Mouse (Mus musculus): ENCODE measurements around the gene Ube2z. TPM values are rescaled to one million over a fixed set of nuclear protein-coding genes. Genes with fewer than 3 reads are reported as not detected.
"Not testable (repeated sequence)": the region's sequence is repeated elsewhere in the genome, so short reads cannot be mapped to it uniquely, and the experiment has no call there.

Gene Ube2z
- 11.8 and 15.7 TPM in 2 replicates for polyA plus RNA-seq (2012; rRNA removed)
- polyA plus RNA-seq (2014; fragmentation: Nextera tagmentation; extraction: Ambion mirVana), result 10.7 and 11.5 TPM in 2 replicates

DNA sequence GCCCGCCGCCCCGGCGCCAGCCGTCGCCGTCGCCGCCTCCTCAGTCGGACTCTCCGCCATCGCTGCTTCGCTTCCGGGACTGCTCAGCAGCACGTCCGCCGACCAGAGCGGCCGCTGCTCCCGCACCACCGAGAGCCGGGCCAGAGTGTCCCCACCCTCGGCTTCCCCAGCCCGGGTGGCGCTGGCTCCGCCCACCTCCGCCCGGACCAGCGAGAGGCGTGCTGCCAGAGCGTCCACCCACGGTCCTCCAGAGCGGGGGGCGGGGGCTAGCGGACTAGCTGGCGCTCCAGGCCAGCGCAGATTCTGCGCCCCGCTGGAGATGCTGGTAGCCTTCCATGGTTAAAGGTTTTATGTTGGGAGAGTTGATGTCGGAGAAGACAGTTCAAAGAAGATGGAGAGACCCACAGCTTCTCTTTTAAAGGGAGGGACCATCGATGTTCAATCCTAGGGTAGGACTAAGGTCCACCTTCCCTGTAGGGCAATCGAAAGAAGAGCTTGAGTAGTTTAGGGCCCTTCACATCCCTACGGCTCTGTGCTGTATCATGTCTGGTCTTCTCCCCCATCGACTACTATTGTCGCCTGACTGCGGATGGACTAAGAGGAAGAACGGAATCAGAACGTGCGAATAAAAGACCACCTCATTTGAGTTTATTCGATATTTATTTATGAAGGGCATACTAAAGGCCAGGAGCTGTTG lies at the start of gene Ube2z:
TSS of gene Ube2z (minus strand) at position 174 of the 697 bp plus-strand sequence.
- Histone ChIP-seq H3K36me3 (replicated peaks; ENCODE audit: control insufficient read depth, insufficient read depth, low read depth) (peaks cover 15% of the 10 kb centered on the region), H3K27ac (peak within 1 kb of the TSS; percentile 61), H3K4me1 (replicated peaks; ENCODE audit: control insufficient read depth in 2 of 2, insufficient read depth in 2 of 2, low read length in 1 of 2) (peaks cover 10 to 19% of the 10 kb centered on the region in 2 experiments), H3K9ac (replicated peaks) (peak within 1 kb of the TSS; percentile 91), H3K4me2 (ENCODE audit: low read depth) (peak within 1 kb of the TSS; percentile 64), H3K27me3 (ENCODE audit: control insufficient read depth, insufficient read depth, low read length) (no peaks in the 10 kb centered on the region), H3K9me3 (ENCODE audit: control insufficient read depth, low read length) (no peaks in the 10 kb centered on the region), H3K4me3 (ENCODE audit: insufficient read depth in 1 of 2, low read depth in 2 of 2, low read length in 2 of 2) (peak within 1 kb of the TSS; percentile 75 to 92)
- DNase-seq (ENCODE audit: low read depth in 3 of 3, low spot score in 3 of 3), result peak; percentile 88 to 90 (median 89)
- TF ChIP-seq EP300 (IDR thresholded peaks at IDR 0.05; ENCODE audit: low read depth) (no peak), CTCF (IDR thresholded peaks at IDR 0.05; ENCODE audit: low read depth) (no peak)
- WGBS (ENCODE audit: insufficient replicate concordance), result 5% methylated on average over 50 of the region's 50 CpGs
- peak; percentile 99 for ATAC-seq (ENCODE audit: insufficient read depth)

DNA sequence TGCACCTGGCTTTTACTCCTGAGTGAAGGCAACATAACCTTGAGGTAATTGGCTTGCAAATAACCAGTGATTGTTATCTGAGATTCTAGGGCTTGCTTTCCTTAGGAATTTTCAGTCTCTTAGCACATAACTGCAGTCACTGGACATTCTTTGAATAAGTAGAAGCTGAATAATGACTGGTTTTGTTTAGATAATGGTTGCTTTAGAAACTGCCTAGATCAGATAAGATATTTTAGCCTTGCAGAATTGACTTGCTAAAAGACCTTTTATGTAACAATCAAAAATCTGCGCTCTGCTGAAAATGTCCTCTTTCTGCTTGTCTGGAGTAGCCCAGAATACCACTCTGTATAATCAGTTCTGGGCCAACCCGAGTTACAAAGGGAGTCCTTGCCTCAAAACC lies 48.9 kb upstream of the Ube2z start:
- H3K9ac ChIP-seq (replicated peaks), result no peak overlapping the region
- H3K27ac ChIP-seq, result no peak overlapping the region
- no peaks in the 10 kb centered on the region for H3K9me3 ChIP-seq (ENCODE audit: control insufficient read depth, low read length)
- H3K4me1 ChIP-seq (replicated peaks; ENCODE audit: control insufficient read depth in 2 of 2, insufficient read depth in 2 of 2, low read length in 1 of 2), result no peaks in the 10 kb centered on the region
- ATAC-seq (ENCODE audit: insufficient read depth) (no peak), DNase-seq (ENCODE audit: low read depth in 3 of 3, low spot score in 3 of 3) (no peak)
- no peaks in the 10 kb centered on the region for H3K36me3 ChIP-seq (replicated peaks; ENCODE audit: control insufficient read depth, insufficient read depth, low read depth)
- TF ChIP-seq CTCF (IDR thresholded peaks at IDR 0.05; ENCODE audit: low read depth) (no peak), EP300 (IDR thresholded peaks at IDR 0.05; ENCODE audit: low read depth) (no peak)
- no peak overlapping the region for H3K4me2 ChIP-seq (ENCODE audit: low read depth)
- no peaks in the 10 kb centered on the region for H3K27me3 ChIP-seq (ENCODE audit: control insufficient read depth, insufficient read depth, low read length)
- 41% methylated on average over 2 of the region's 2 CpGs for WGBS (ENCODE audit: insufficient replicate concordance)
- H3K4me3 ChIP-seq (ENCODE audit: insufficient read depth in 1 of 2, low read depth in 2 of 2, low read length in 2 of 2), result no peak overlapping the region

- Histone ChIP-seq H3K36me3 (replicated peaks; ENCODE audit: control insufficient read depth, insufficient read depth, low read depth) (no peaks in the 10 kb centered on the region), H3K27ac (no peak within 1 kb of the TSS), H3K4me3 (ENCODE audit: insufficient read depth in 1 of 2, low read depth in 2 of 2, low read length in 2 of 2) (no peak within 1 kb of the TSS), H3K4me1 (replicated peaks; ENCODE audit: control insufficient read depth in 2 of 2, insufficient read depth in 2 of 2, low read length in 1 of 2) (no peaks in the 10 kb centered on the region), H3K9me3 (ENCODE audit: control insufficient read depth, low read length) (no peaks in the 10 kb centered on the region), H3K4me2 (ENCODE audit: low read depth) (no peak within 1 kb of the TSS), H3K27me3 (ENCODE audit: control insufficient read depth, insufficient read depth, low read length) (no peaks in the 10 kb centered on the region), H3K9ac (replicated peaks) (no peak within 1 kb of the TSS)
- 36% methylated on average over 14 of the region's 14 CpGs for WGBS (ENCODE audit: insufficient replicate concordance)
- no peak for DNase-seq (ENCODE audit: low read depth in 3 of 3, low spot score in 3 of 3)
- no peak for TF ChIP-seq CTCF (IDR thresholded peaks at IDR 0.05; ENCODE audit: low read depth)
- TF ChIP-seq EP300 (IDR thresholded peaks at IDR 0.05; ENCODE audit: low read depth), result no peak
- no peak for ATAC-seq (ENCODE audit: insufficient read depth)
These were observed 46.6 kb upstream of the Ube2z start, which contains the start of gene Calcoco2 for GRCm38 (mm10) chr11:96111751-96112150. Gene Calcoco2 (minus strand): TSS chr11:96111964.

- 40% methylated on average over 2 of the region's 2 CpGs for WGBS (ENCODE audit: insufficient replicate concordance)
- H3K4me3 ChIP-seq (ENCODE audit: insufficient read depth in 1 of 2, low read depth in 2 of 2, low read length in 2 of 2); H3K4me1 ChIP-seq (replicated peaks; ENCODE audit: control insufficient read depth in 2 of 2, insufficient read depth in 2 of 2, low read length in 1 of 2); H3K27me3 ChIP-seq (ENCODE audit: control insufficient read depth, insufficient read depth, low read length); ATAC-seq (ENCODE audit: insufficient read depth); H3K9me3 ChIP-seq (ENCODE audit: control insufficient read depth, low read length); H3K9ac ChIP-seq (replicated peaks); DNase-seq (ENCODE audit: low read depth in 3 of 3, low spot score in 3 of 3); H3K36me3 ChIP-seq (replicated peaks; ENCODE audit: control insufficient read depth, insufficient read depth, low read depth); H3K27ac ChIP-seq; H3K4me2 ChIP-seq (ENCODE audit: low read depth): not testable (repeated sequence)
- TF ChIP-seq CTCF (IDR thresholded peaks at IDR 0.05; ENCODE audit: low read depth), result peak; percentile 49
These were observed 45.8 kb upstream of the Ube2z start for GRCm38 (mm10) chr11:96110950-96111349.

GRCm38 (mm10) chr11:96108376-96108775 lies 43.2 kb upstream of the Ube2z start:
- no peak overlapping the region for H3K4me3 ChIP-seq (ENCODE audit: insufficient read depth in 1 of 2, low read depth in 2 of 2, low read length in 2 of 2)
- WGBS (ENCODE audit: insufficient replicate concordance), result 50% methylated on average over 1 of the region's 1 CpGs
- no peaks in the 10 kb centered on the region for H3K9me3 ChIP-seq (ENCODE audit: control insufficient read depth, low read length)
- ATAC-seq (ENCODE audit: insufficient read depth) (no peak), DNase-seq (ENCODE audit: low read depth in 3 of 3, low spot score in 3 of 3) (no peak)
- no peak overlapping the region for H3K9ac ChIP-seq (replicated peaks)
- TF ChIP-seq CTCF (IDR thresholded peaks at IDR 0.05; ENCODE audit: low read depth) (no peak), EP300 (IDR thresholded peaks at IDR 0.05; ENCODE audit: low read depth) (no peak)
- no peaks in the 10 kb centered on the region for H3K27me3 ChIP-seq (ENCODE audit: control insufficient read depth, insufficient read depth, low read length)
- H3K4me2 ChIP-seq (ENCODE audit: low read depth), result no peak overlapping the region
- H3K4me1 ChIP-seq (replicated peaks; ENCODE audit: control insufficient read depth in 2 of 2, insufficient read depth in 2 of 2, low read length in 1 of 2), result no peaks in the 10 kb centered on the region
- H3K36me3 ChIP-seq (replicated peaks; ENCODE audit: control insufficient read depth, insufficient read depth, low read depth), result no peaks in the 10 kb centered on the region
- H3K27ac ChIP-seq, result no peak overlapping the region

Measured in liver, embryonic 14.5 days (tissue).